Mouse (Mus musculus) heart, postnatal 0 days (tissue): ENCODE data around the gene Cdipt. TPM values are rescaled to one million over a fixed set of nuclear protein-coding genes. Genes with fewer than 3 reads are reported as not detected.

Experiments used
- ATAC-seq: fragments of 200-750 bp; cut with Nextera tagmentation; 2 replicates; pipeline ENCODE4 v1.8.0; 2017; ENCODE audit warnings: low read depth, moderate number of reproducible peaks, moderate library complexity; ENCODE audit not compliant: insufficient read depth
- DNase-seq: peaks from one replicate; pipeline ENCODE4 v3.0.0-alpha.2; 2016; ENCODE audit warnings: low spot score
- H3K27ac ChIP-seq: fragments of 300-500 bp; sonication (generic); 2 replicates; pipeline ENCODE4 v1.5.1; 2014; ENCODE audit warnings: low read depth, mild to moderate bottlenecking
- H3K27me3 ChIP-seq: fragments of 300-500 bp; sonication (generic); 2 replicates; pipeline ENCODE4 v1.6.1; 2014; ENCODE audit warnings: low read length, mixed read lengths; ENCODE audit not compliant: control insufficient read depth, insufficient read depth
- H3K36me3 ChIP-seq: fragments of 300-500 bp; sonication (generic); replicated peaks from 2 replicates; pipeline ENCODE4 v1.6.1; 2014; ENCODE audit warnings: low read length, mixed read lengths; ENCODE audit not compliant: control insufficient read depth, insufficient read depth
- H3K4me1 ChIP-seq: fragments of 300-500 bp; sonication (generic); 2 replicates; pipeline ENCODE4 v1.6.1; 2014; ENCODE audit warnings: antibody characterized with exemption; ENCODE audit not compliant: control insufficient read depth, insufficient read depth
- H3K4me2 ChIP-seq: fragments of 300-500 bp; sonication (generic); 2 replicates; pipeline ENCODE4 v1.6.1; 2014; ENCODE audit warnings: low read depth, mild to moderate bottlenecking, low read length, moderate library complexity
- H3K4me3 ChIP-seq: fragments of 300-500 bp; sonication (generic); 2 replicates; pipeline ENCODE4 v1.5.1; 2014; ENCODE audit warnings: low read depth, low read length
- H3K9ac ChIP-seq: fragments of 300-500 bp; sonication (generic); replicated peaks from 2 replicates; pipeline ENCODE4 v1.6.1; 2014; ENCODE audit warnings: low read depth, low read length, mixed read lengths
- H3K9me3 ChIP-seq: fragments of 300-500 bp; sonication (generic); replicated peaks from 2 replicates; pipeline ENCODE4 v1.6.1; 2016; ENCODE audit warnings: low read length; ENCODE audit not compliant: control insufficient read depth
- CTCF ChIP-seq: IDR thresholded peaks from 2 replicates; pipeline ENCODE4 v1.5.1; 2016; ENCODE audit warnings: antibody characterized with exemption, control low read depth, low read depth
- EP300 ChIP-seq: IDR thresholded peaks from 2 replicates; pipeline ENCODE4 v1.6.1; 2016; ENCODE audit warnings: antibody characterized with exemption, low read depth
- WGBS: fragments of 180-500 bp; shearing (Covaris S2); extraction: QIAGEN DNeasy Blood & Tissue Kit; methylation state at CpG from one replicate; pipeline ENCODE4 v1.1.7; 2014; 5-methylcytosine and 5-hydroxymethylcytosine counted together
- polyA plus RNA-seq: library from polyadenylated mRNA; unstranded; fragments of >200 nt; fragmentation: Nextera tagmentation; extraction: Ambion mirVana; gene quantifications from 2 replicates; pipeline ENCODE4 v1.2.1, GENCODE M21; 2015
- total RNA-seq: library from RNA; depleted of rRNA; stranded (reverse); fragments of >200 nt; gene quantifications from 2 replicates; pipeline ENCODE4 v1.2.3, GENCODE M21; 2014; ENCODE audit warnings: low replicate concordance

Cdipt gene
- total and polyA plus RNA-seq, 2 experiments from 2014 or later: 67.5 to 135 TPM

GRCm38 (mm10) chr7:126950647-126951615 is 24.8 kb upstream of the Cdipt start:
- WGBS: 7% methylated on average over 26 of the region's 26 CpGs
- ATAC-seq: no peak
- peaks cover 26% of the 10 kb centered on the region for H3K27me3 ChIP-seq
- DNase-seq: no peak
- no peak overlapping the region for H3K27ac ChIP-seq
- peaks cover 15% of the 10 kb centered on the region for H3K4me1 ChIP-seq
- no peaks in the 10 kb centered on the region for H3K9me3 ChIP-seq
- peak overlapping the region; percentile 49 for H3K4me3 ChIP-seq
- H3K4me2 ChIP-seq: peak overlapping the region; percentile 87
- no peaks in the 10 kb centered on the region for H3K36me3 ChIP-seq
- no peak for TF ChIP-seq CTCF
- no peak for TF ChIP-seq EP300
- H3K9ac ChIP-seq: no peak overlapping the region

GRCm38 (mm10) chr7:126951741-126952140 is 24.0 kb upstream of the Cdipt start:
- Histone ChIP-seq H3K9ac (no peak overlapping the region), H3K4me2 (peak overlapping the region; percentile 87; the same call in 1 of the 2 replicates), H3K4me3 (no peak overlapping the region), H3K27ac (no peak overlapping the region), H3K4me1 (peaks cover 15% of the 10 kb centered on the region), H3K27me3 (peaks cover 26% of the 10 kb centered on the region), H3K9me3 (no peaks in the 10 kb centered on the region), H3K36me3 (no peaks in the 10 kb centered on the region)
- WGBS: 14% methylated on average over 4 of the region's 4 CpGs
- no peak for TF ChIP-seq CTCF
- no peak for TF ChIP-seq EP300
- ATAC-seq (no peak), DNase-seq (no peak)

- WGBS: 0% methylated on average over 7 of the region's 8 CpGs
- ATAC-seq (no peak), DNase-seq (no peak)
- Histone ChIP-seq H3K9me3 (no peaks in the 10 kb centered on the region), H3K4me2 (no peak overlapping the region), H3K36me3 (no peaks in the 10 kb centered on the region), H3K4me3 (no peak overlapping the region), H3K27me3 (peaks cover 26% of the 10 kb centered on the region), H3K4me1 (peaks cover 15% of the 10 kb centered on the region), H3K9ac (no peak overlapping the region), H3K27ac (no peak overlapping the region)
- TF ChIP-seq EP300: no peak
- TF ChIP-seq CTCF: no peak
Observed at GRCm38 (mm10) chr7:126952646-126953045, 23.1 kb upstream of the Cdipt start.

- Histone ChIP-seq H3K4me1 (peaks cover 8% of the 10 kb centered on the region), H3K27ac (no peak overlapping the region), H3K4me3 (no peak overlapping the region), H3K36me3 (no peaks in the 10 kb centered on the region), H3K27me3 (peaks cover 19% of the 10 kb centered on the region), H3K9ac (no peak overlapping the region), H3K4me2 (no peak overlapping the region), H3K9me3 (no peaks in the 10 kb centered on the region)
- TF ChIP-seq EP300: no peak
- TF ChIP-seq CTCF: no peak
- 49% methylated on average over 3 of the region's 3 CpGs for WGBS
- ATAC-seq: no peak
- no peak for DNase-seq
Observed at GRCm38 (mm10) chr7:126955125-126955524, 20.6 kb upstream of the Cdipt start.

- H3K36me3 ChIP-seq: no peaks in the 10 kb centered on the region
- ATAC-seq: no peak
- WGBS: 59% methylated on average over 9 of the region's 9 CpGs
Observed at GRCm38 (mm10) chr7:126959780-126960179, 15.9 kb upstream of the Cdipt start.

More at GRCm38 (mm10) chr7:126959780-126960179, 15.9 kb upstream of the Cdipt start:
- H3K9me3 ChIP-seq: no peaks in the 10 kb centered on the region
- DNase-seq: no peak
- TF ChIP-seq EP300 (no peak), CTCF (no peak)
- H3K9ac ChIP-seq: no peak overlapping the region
- no peak overlapping the region for H3K27ac ChIP-seq
- H3K4me1 ChIP-seq: no peaks in the 10 kb centered on the region
- H3K4me2 ChIP-seq: no peak overlapping the region
- H3K4me3 ChIP-seq: no peak overlapping the region
- peaks cover 13% of the 10 kb centered on the region for H3K27me3 ChIP-seq
